ENCODE assay signal across 8 mouse cellular contexts in genomic region chr2:170497091-170497566, GRCm38 (mm10). TPM values are rescaled to one million over a fixed set of nuclear protein-coding genes. Genes with fewer than 3 reads are reported as not detected.
DNase-seq lines count a peak whose midpoint lies in the region; ATAC-seq and TF ChIP-seq lines count a peak whose summit lies in the region.

Gene Cyp24a1 (minus strand): TSS chr2:170497145.

- H3K4me3 ChIP-seq in embryonic facial prominence, embryonic 13.5 days = peak within 1 kb of the TSS; percentile 31
- H3K4me3 ChIP-seq in heart, postnatal 0 days (ENCODE audit: low read depth, low read length) = peak within 1 kb of the TSS; percentile 22; the same call in 1 of the 2 replicates
- H3K4me3 ChIP-seq in stomach, postnatal 0 days (ENCODE audit: low read depth, low read length) = peak within 1 kb of the TSS; percentile 6; the same call in 1 of the 2 replicates

- H3K36me3 ChIP-seq in embryonic facial prominence, embryonic 13.5 days = no peaks in the 10 kb centered on the region
- no peaks in the 10 kb centered on the region for H3K36me3 ChIP-seq in heart, postnatal 0 days (replicated peaks; ENCODE audit: control insufficient read depth, insufficient read depth, low read length)
- no peaks in the 10 kb centered on the region for H3K36me3 ChIP-seq in stomach, postnatal 0 days (ENCODE audit: control insufficient read depth, insufficient read depth, low read length)

- no peaks in the 10 kb centered on the region for H3K9me3 ChIP-seq in embryonic facial prominence, embryonic 13.5 days
- H3K9me3 ChIP-seq in heart, postnatal 0 days (replicated peaks; ENCODE audit: control insufficient read depth, low read length) = no peaks in the 10 kb centered on the region
- no peaks in the 10 kb centered on the region for H3K9me3 ChIP-seq in stomach, postnatal 0 days (ENCODE audit: control insufficient read depth, low read length)

- peaks cover 81% of the 10 kb centered on the region for H3K27me3 ChIP-seq in embryonic facial prominence, embryonic 13.5 days
- peaks cover 94% of the 10 kb centered on the region for H3K27me3 ChIP-seq in heart, postnatal 0 days (ENCODE audit: control insufficient read depth, insufficient read depth, low read length)
- H3K27me3 ChIP-seq in stomach, postnatal 0 days (ENCODE audit: control insufficient read depth, insufficient read depth, low read length) = peaks cover 19% of the 10 kb centered on the region; the same call in 1 of the 2 replicates

- H3K9ac ChIP-seq in embryonic facial prominence, embryonic 13.5 days = no peak within 1 kb of the TSS
- no peak within 1 kb of the TSS for H3K9ac ChIP-seq in heart, postnatal 0 days (replicated peaks; ENCODE audit: low read depth, low read length)
- H3K9ac ChIP-seq in stomach, postnatal 0 days (ENCODE audit: low read length) = no peak within 1 kb of the TSS

- H3K27ac ChIP-seq in embryonic facial prominence, embryonic 13.5 days = no peak within 1 kb of the TSS
- H3K27ac ChIP-seq in heart, postnatal 0 days (ENCODE audit: low read depth) = no peak within 1 kb of the TSS
- H3K27ac ChIP-seq in stomach, postnatal 0 days (replicated peaks) = no peak within 1 kb of the TSS

- ATAC-seq in embryonic facial prominence, embryonic 13.5 days (ENCODE audit: insufficient number of reproducible peaks, insufficient read depth, low FRiP score, low TSS enrichment, low read depth) = no peak
- 0 out of 2 replicates have a peak, but pooled peaks have one; percentile 8 for ATAC-seq in heart, postnatal 0 days (ENCODE audit: insufficient read depth, low read depth)
- peak; percentile 86 for ATAC-seq in stomach, postnatal 0 days (ENCODE audit: low FRiP score, low TSS enrichment)

- peak; percentile 59 for DNase-seq in R1 (ENCODE audit: low read depth, low spot score)
- DNase-seq in heart, postnatal 0 days (ENCODE audit: low spot score) = no peak
- peak; percentile 78 to 95 for DNase-seq in kidney, postnatal 25 days
- peak; percentile 57 to 70 for DNase-seq in lung, postnatal 4 days
- peak; percentile 80 for DNase-seq in stomach, postnatal 0 days (ENCODE audit: low spot score)
- no peak for DNase-seq in left cerebral cortex, adult 18-20 months (ENCODE audit: low spot score in 2 of 2)
- DNase-seq in right cerebral cortex, postnatal 14 days = no peak

- no peak for TF ChIP-seq CTCF in heart, postnatal 0 days (IDR thresholded peaks at IDR 0.05; ENCODE audit: low read depth)
- peak; percentile 66 for TF ChIP-seq CTCF in stomach, postnatal 0 days (IDR thresholded peaks at IDR 0.05; ENCODE audit: low read depth)

- no peak for TF ChIP-seq EP300 in heart, postnatal 0 days (IDR thresholded peaks at IDR 0.05; ENCODE audit: low read depth)
- no peak for TF ChIP-seq EP300 in stomach, postnatal 0 days (optimal IDR thresholded peaks at IDR 0.05)

- WGBS in embryonic facial prominence, embryonic 13.5 days = under 1% methylated on average over 36 of the region's 36 CpGs
- under 1% methylated on average over 33 of the region's 36 CpGs for WGBS in heart, postnatal 0 days
- WGBS in stomach, postnatal 0 days = under 1% methylated on average over 36 of the region's 36 CpGs

- peak within 1 kb of the TSS; percentile 55 for H3K4me2 ChIP-seq in embryonic facial prominence, embryonic 13.5 days
- H3K4me2 ChIP-seq in heart, postnatal 0 days (ENCODE audit: low read depth, low read length) = peak within 1 kb of the TSS; percentile 10; the same call in 1 of the 2 replicates
- peak within 1 kb of the TSS; percentile 14 for H3K4me2 ChIP-seq in stomach, postnatal 0 days (replicated peaks; ENCODE audit: low read depth)

- peaks cover 16% of the 10 kb centered on the region for H3K4me1 ChIP-seq in embryonic facial prominence, embryonic 13.5 days
- no peaks in the 10 kb centered on the region for H3K4me1 ChIP-seq in heart, postnatal 0 days (ENCODE audit: control insufficient read depth, insufficient read depth)
- H3K4me1 ChIP-seq in stomach, postnatal 0 days (replicated peaks; ENCODE audit: control insufficient read depth, insufficient read depth) = no peaks in the 10 kb centered on the region

RNA-seq across cellular contexts. Expression of gene Cyp24a1, which starts in this region (rescaled TPM):
- polyA plus RNA-seq in embryonic facial prominence, embryonic 13.5 days (2015; fragmentation: Nextera tagmentation; extraction: Ambion mirVana) = not detected in 2 replicates
- not detected in 2 replicates for total RNA-seq in heart, postnatal 0 days (2014; rRNA removed; ENCODE audit: low replicate concordance)
- polyA plus RNA-seq in heart, postnatal 0 days (2015; fragmentation: Nextera tagmentation; extraction: Ambion mirVana) = not detected in 2 replicates
- polyA plus RNA-seq in stomach, postnatal 0 days (2015; fragmentation: Nextera tagmentation; extraction: Ambion mirVana) = not detected in 2 replicates
- not detected for total RNA-seq in left cerebral cortex, adult 18-20 months (2021)

Comparison
In these comparisons a context has a peak if more than half of its experiments do, and no peak if none do; other contexts are left out.
1. Peak in ATAC-seq, H3K4me3 ChIP-seq and H3K4me2 ChIP-seq in heart, postnatal 0 days; RNA of the gene not detected or under 1 TPM.
2. Peak in DNase-seq, ATAC-seq, H3K4me3 ChIP-seq and H3K4me2 ChIP-seq in stomach, postnatal 0 days; RNA of the gene not detected or under 1 TPM.
3. DNase-seq: peak in R1 (single experiment), kidney, postnatal 25 days (2 of 2) and lung, postnatal 4 days (2 of 2); none in heart, postnatal 0 days (single experiment), left cerebral cortex, adult 18-20 months (0 of 2) and right cerebral cortex, postnatal 14 days (single experiment).
4. Peak in every context shown above with its lines, with median percentiles within 50 percentile points of each other: H3K4me2 ChIP-seq and H3K4me3 ChIP-seq.